Mouse (Mus musculus): Measurements from ENCODE around the gene Kcnj6.

Gene Kcnj6

GRCm38 (mm10) chr16:94885062-94885461 lies 112.4 kb downstream of the Kcnj6 start:
- TF ChIP-seq POU5F1 (IDR thresholded peaks at IDR 0.05; ENCODE audit: borderline replicate concordance, low read length) (no peak), CTCF (conservative IDR thresholded peaks at IDR 0.05; ENCODE audit: low read length) (no peak), NANOG (IDR thresholded peaks at IDR 0.05; ENCODE audit: borderline replicate concordance, low read length) (no peak)
- Histone ChIP-seq H3K27me3 (ENCODE audit: insufficient read depth, low read length) (peaks cover 4% of the 10 kb centered on the region; the same call in 1 of the 2 replicates), H3K9me3 (ENCODE audit: low read length) (no peaks in the 10 kb centered on the region), H3K4me3 (replicated peaks; ENCODE audit: low read length) (no peak overlapping the region), H3K36me3 (ENCODE audit: insufficient read depth, low read length) (no peaks in the 10 kb centered on the region), H3K4me1 (replicated peaks; ENCODE audit: low read depth, low read length) (no peaks in the 10 kb centered on the region)

- Histone ChIP-seq H3K36me3 (ENCODE audit: insufficient read depth, low read length) (no peaks in the 10 kb centered on the region), H3K27me3 (ENCODE audit: insufficient read depth, low read length) (peaks cover 4% of the 10 kb centered on the region; the same call in 1 of the 2 replicates), H3K4me3 (replicated peaks; ENCODE audit: low read length) (no peak overlapping the region), H3K4me1 (replicated peaks; ENCODE audit: low read depth, low read length) (no peaks in the 10 kb centered on the region), H3K9me3 (ENCODE audit: low read length) (no peaks in the 10 kb centered on the region)
- TF ChIP-seq POU5F1 (IDR thresholded peaks at IDR 0.05; ENCODE audit: borderline replicate concordance, low read length) (no peak), CTCF (conservative IDR thresholded peaks at IDR 0.05; ENCODE audit: low read length) (no peak), NANOG (IDR thresholded peaks at IDR 0.05; ENCODE audit: borderline replicate concordance, low read length) (no peak)
These were observed 113.6 kb downstream of the Kcnj6 start for GRCm38 (mm10) chr16:94883909-94884308.

- Histone ChIP-seq H3K9me3 (ENCODE audit: low read length) (no peaks in the 10 kb centered on the region), H3K27me3 (ENCODE audit: insufficient read depth, low read length) (peaks cover 4% of the 10 kb centered on the region; the same call in 1 of the 2 replicates), H3K4me1 (replicated peaks; ENCODE audit: low read depth, low read length) (no peaks in the 10 kb centered on the region), H3K36me3 (ENCODE audit: insufficient read depth, low read length) (no peaks in the 10 kb centered on the region), H3K4me3 (replicated peaks; ENCODE audit: low read length) (no peak overlapping the region)
- TF ChIP-seq NANOG (IDR thresholded peaks at IDR 0.05; ENCODE audit: borderline replicate concordance, low read length) (no peak), POU5F1 (IDR thresholded peaks at IDR 0.05; ENCODE audit: borderline replicate concordance, low read length) (no peak), CTCF (conservative IDR thresholded peaks at IDR 0.05; ENCODE audit: low read length) (no peak)
These were observed 114.3 kb downstream of the Kcnj6 start for GRCm38 (mm10) chr16:94883196-94883595.

- no peaks in the 10 kb centered on the region for H3K4me1 ChIP-seq (replicated peaks; ENCODE audit: low read depth, low read length)
- H3K36me3 ChIP-seq (ENCODE audit: insufficient read depth, low read length), result no peaks in the 10 kb centered on the region
- no peak for TF ChIP-seq NANOG (IDR thresholded peaks at IDR 0.05; ENCODE audit: borderline replicate concordance, low read length)
- no peak for TF ChIP-seq CTCF (conservative IDR thresholded peaks at IDR 0.05; ENCODE audit: low read length)
- TF ChIP-seq POU5F1 (IDR thresholded peaks at IDR 0.05; ENCODE audit: borderline replicate concordance, low read length), result no peak
These were observed 115.4 kb downstream of the Kcnj6 start for GRCm38 (mm10) chr16:94882111-94882510.

GRCm38 (mm10) chr16:94872614-94873272 lies 124.8 kb downstream of the Kcnj6 start:
- H3K9me3 ChIP-seq (ENCODE audit: low read length), result no peaks in the 10 kb centered on the region
- no peak overlapping the region for H3K4me3 ChIP-seq (replicated peaks; ENCODE audit: low read length)
- H3K36me3 ChIP-seq (ENCODE audit: insufficient read depth, low read length), result no peaks in the 10 kb centered on the region
- TF ChIP-seq NANOG (IDR thresholded peaks at IDR 0.05; ENCODE audit: borderline replicate concordance, low read length), result no peak
- TF ChIP-seq POU5F1 (IDR thresholded peaks at IDR 0.05; ENCODE audit: borderline replicate concordance, low read length), result no peak
- TF ChIP-seq CTCF (conservative IDR thresholded peaks at IDR 0.05; ENCODE audit: low read length), result no peak
- no peaks in the 10 kb centered on the region for H3K4me1 ChIP-seq (replicated peaks; ENCODE audit: low read depth, low read length)
- no peaks in the 10 kb centered on the region for H3K27me3 ChIP-seq (ENCODE audit: insufficient read depth, low read length)

More at GRCm38 (mm10) chr16:94882111-94882510, 115.4 kb downstream of the Kcnj6 start:
- Histone ChIP-seq H3K27me3 (ENCODE audit: insufficient read depth, low read length) (peaks cover 4% of the 10 kb centered on the region; the same call in 1 of the 2 replicates), H3K9me3 (ENCODE audit: low read length) (no peaks in the 10 kb centered on the region), H3K4me3 (replicated peaks; ENCODE audit: low read length) (no peak overlapping the region)

- no peaks in the 10 kb centered on the region for H3K36me3 ChIP-seq (ENCODE audit: insufficient read depth, low read length)
- H3K27me3 ChIP-seq (ENCODE audit: insufficient read depth, low read length), result 0 out of 2 replicates have a peak, but pooled peaks cover 5% of the 10 kb centered on the region
- TF ChIP-seq NANOG (IDR thresholded peaks at IDR 0.05; ENCODE audit: borderline replicate concordance, low read length) (no peak), POU5F1 (IDR thresholded peaks at IDR 0.05; ENCODE audit: borderline replicate concordance, low read length) (no peak)
- no peaks in the 10 kb centered on the region for H3K9me3 ChIP-seq (ENCODE audit: low read length)
- no peak overlapping the region for H3K4me3 ChIP-seq (replicated peaks; ENCODE audit: low read length)
- peaks cover 4% of the 10 kb centered on the region for H3K4me1 ChIP-seq (replicated peaks; ENCODE audit: low read depth, low read length)
These were observed 129.1 kb downstream of the Kcnj6 start for GRCm38 (mm10) chr16:94868354-94868753.

GRCm38 (mm10) chr16:94866300-94866956 lies 131.1 kb downstream of the Kcnj6 start:
- TF ChIP-seq POU5F1 (IDR thresholded peaks at IDR 0.05; ENCODE audit: borderline replicate concordance, low read length) (no peak), CTCF (conservative IDR thresholded peaks at IDR 0.05; ENCODE audit: low read length) (no peak), NANOG (IDR thresholded peaks at IDR 0.05; ENCODE audit: borderline replicate concordance, low read length) (no peak)
- Histone ChIP-seq H3K4me1 (replicated peaks; ENCODE audit: low read depth, low read length) (peaks cover 4% of the 10 kb centered on the region), H3K27me3 (ENCODE audit: insufficient read depth, low read length) (0 out of 2 replicates have a peak, but pooled peaks cover 5% of the 10 kb centered on the region), H3K9me3 (ENCODE audit: low read length) (no peaks in the 10 kb centered on the region), H3K4me3 (replicated peaks; ENCODE audit: low read length) (no peak overlapping the region), H3K36me3 (ENCODE audit: insufficient read depth, low read length) (no peaks in the 10 kb centered on the region)

- H3K4me1 ChIP-seq (replicated peaks; ENCODE audit: low read depth, low read length), result peaks cover 4% of the 10 kb centered on the region
- no peaks in the 10 kb centered on the region for H3K36me3 ChIP-seq (ENCODE audit: insufficient read depth, low read length)
- H3K4me3 ChIP-seq (replicated peaks; ENCODE audit: low read length), result no peak overlapping the region
- 0 out of 2 replicates have a peak, but pooled peaks cover 5% of the 10 kb centered on the region for H3K27me3 ChIP-seq (ENCODE audit: insufficient read depth, low read length)
- peak; percentile 35 for TF ChIP-seq CTCF (conservative IDR thresholded peaks at IDR 0.05; ENCODE audit: low read length)
- TF ChIP-seq NANOG (IDR thresholded peaks at IDR 0.05; ENCODE audit: borderline replicate concordance, low read length), result no peak
- H3K9me3 ChIP-seq (ENCODE audit: low read length), result no peaks in the 10 kb centered on the region
These were observed 131.7 kb downstream of the Kcnj6 start for GRCm38 (mm10) chr16:94865796-94866195.

All from E14TG2a.4 (cell line).